Mouse (Mus musculus) kidney, postnatal 25 days (tissue): Measurements from ENCODE around the gene Slc25a43.
"Not testable (repeated sequence)": the region's sequence is repeated elsewhere in the genome, so short reads cannot be mapped to it uniquely, and the experiment has no call there.

ENCODE experiments used
- DNase-seq, 2 experiments: peaks; one replicate each; pipeline ENCODE4 v3.0.0; 2021; ENCODE audit warnings: mixed read lengths in 2 of 2

Slc25a43 gene

DNA sequence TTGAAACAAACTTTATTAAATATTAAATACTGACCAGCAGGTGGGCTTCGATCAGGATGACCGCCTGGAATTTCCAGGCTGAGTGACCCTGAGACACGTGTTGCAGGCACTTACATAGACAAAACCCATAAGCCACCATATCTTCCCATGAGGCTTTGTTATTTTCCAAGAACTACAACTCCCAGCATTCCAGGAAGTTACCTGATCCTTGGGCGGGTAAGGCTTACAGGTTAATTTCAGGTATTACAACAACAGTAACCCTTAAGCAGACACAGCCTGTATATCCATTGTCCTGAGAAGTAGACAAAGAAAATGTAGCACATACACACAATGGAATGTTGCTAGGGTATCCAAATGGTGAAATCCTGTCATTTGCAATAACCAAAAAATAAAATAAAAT is 45.9 kb downstream of the Slc25a43 start:
- DNase-seq = no peak

DNA sequence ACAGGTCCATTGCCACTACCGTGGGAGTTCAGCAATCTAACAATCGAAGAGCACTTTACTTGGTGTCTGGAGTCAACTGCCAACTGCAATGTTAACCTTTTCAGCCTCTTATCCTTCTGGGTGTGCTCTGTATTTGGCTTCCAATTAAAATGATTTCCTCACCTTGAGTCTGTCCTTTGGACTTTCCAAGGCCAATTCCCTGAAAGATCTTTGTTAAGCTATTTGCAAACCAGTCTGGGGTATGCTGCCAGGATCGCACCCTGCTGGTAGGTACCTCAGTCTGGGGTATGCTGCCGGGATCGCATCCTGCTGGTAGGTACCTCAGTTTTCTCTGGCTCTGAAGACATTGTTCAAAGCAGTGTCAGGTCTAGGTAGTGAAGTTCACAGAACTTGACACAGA is 51.1 kb downstream of the Slc25a43 start:
- peak in 1 of 2 experiments; percentile 43 for DNase-seq

DNA sequence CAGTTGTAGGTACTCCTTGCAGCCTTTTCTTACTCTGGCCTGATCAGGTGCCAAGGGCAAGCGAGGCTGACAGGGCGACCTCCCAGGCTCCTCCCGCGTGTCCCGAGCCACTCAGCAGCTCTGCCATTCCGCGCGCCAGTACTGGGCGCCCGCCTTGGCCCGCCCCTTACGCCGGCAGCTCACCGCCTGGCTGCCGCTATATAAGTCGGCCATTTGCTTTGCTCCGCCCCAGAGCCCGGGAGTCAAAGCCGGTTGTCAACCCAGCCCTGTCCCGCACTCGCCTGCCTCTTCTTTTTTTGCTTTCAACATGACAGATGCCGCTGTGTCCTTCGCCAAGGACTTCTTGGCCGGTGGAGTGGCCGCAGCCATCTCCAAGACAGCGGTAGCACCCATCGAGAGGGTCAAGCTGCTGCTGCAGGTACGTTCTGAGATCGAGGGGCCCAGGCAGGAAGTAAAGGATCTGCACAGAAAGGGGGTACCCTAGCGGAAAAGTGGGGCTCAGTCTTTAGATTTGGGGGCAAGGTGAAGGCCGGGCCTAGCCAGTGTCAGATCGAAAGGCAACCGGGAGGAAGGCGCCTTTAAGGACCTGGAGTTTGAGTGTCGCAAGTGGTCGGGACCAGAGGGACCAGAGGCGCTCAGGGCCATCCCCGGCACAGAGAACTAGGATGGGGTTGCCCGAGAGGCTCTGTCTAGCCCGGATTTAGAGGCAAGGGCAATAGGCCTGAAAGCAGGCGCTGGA is 52.1 kb downstream of the Slc25a43 start, which contains the start of gene Slc25a5:
Gene Slc25a5 (plus strand): TSS at position 228 of the 739 bp plus-strand sequence.
- peak; percentile 87 to 96 for DNase-seq

DNA sequence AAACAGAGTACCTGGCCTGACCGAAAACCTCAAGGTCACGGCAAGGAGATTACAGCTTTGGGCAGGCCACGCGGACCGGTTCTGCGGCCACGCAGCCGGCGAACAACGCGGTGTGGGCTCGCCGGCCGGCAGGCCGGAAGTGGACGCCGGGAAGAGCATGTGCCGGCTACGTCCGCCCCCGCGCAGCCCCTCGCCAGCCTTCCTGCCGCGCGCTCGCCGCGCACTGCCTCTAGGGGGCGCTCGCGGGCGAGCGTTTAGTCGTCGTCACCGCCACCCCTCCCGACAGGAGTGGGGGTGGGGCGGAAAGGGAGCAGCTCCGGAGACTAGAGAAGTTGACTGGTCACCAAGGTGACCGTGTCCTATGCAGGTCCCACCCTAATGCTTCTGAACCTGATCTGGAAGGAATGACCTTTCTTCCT is 52.7 kb downstream of the Slc25a43 start:
- DNase-seq = peak; percentile 79 to 89

DNA sequence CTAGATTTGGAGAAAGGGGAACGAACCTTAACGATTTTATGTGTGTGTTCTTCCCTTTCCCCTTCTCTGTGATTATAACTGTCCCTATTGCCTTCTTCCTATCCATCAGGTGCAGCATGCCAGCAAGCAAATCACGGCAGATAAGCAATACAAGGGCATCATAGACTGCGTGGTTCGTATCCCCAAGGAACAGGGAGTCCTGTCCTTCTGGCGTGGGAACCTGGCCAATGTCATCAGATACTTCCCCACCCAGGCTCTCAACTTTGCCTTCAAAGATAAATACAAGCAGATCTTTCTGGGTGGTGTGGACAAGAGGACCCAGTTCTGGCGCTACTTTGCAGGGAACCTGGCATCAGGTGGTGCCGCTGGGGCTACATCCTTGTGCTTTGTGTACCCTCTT is 53.3 kb downstream of the Slc25a43 start:
- DNase-seq = not testable (repeated sequence)

DNA sequence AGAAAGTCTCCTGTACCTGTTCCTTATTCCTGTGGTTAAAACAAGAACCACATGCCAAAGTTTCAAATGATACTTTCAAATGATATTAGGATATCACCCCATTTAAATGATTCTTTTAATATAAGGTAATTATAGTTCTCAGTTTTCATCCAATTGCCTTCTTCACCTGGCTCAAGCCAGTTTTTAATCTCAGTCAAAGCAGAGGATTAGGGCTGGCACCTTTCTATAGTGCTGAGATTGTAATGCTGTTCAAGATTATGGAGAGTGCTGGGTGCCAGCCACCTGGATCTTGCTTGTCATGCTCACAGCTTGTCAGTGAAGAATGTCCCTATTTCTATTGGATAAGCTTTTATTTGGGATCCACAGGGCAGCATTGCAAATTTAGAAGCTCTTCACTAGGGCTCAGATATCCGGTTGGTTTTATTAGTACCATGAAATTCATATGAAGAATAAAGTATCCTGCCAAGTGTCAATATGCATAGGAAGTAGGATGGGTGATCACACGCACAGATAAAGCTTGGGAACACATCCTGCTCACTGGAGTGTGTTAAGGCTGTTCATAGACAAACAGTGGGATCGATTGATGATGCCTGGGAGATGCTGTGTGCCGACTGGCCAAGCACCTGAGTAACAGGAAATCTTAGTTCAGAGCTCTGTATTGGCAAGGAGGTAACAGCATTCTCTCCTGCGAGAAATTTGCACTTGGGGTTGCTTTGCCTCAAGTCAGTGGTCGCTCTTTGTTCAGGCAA is 55.8 kb downstream of the Slc25a43 start:
- DNase-seq = no peak

DNA sequence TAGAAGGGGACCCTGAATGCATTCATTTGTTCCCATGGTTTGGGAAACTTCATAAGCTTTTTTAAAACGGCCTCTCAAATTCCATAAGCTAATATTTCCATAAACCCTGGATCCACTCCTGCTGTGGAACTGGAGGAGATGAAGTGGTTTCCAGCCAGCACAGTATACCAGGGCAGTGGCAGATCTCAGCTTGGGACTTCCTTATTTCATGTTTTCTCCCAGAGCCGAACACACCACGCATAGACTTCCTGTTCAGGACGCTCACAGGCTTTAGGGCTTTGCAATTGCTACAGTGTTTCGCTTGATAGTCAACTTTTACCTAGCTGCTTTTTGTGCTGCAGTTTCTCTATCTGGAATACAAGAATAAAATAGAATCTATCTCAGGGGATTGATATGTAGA is 59.7 kb downstream of the Slc25a43 start:
- no peak for DNase-seq

DNA sequence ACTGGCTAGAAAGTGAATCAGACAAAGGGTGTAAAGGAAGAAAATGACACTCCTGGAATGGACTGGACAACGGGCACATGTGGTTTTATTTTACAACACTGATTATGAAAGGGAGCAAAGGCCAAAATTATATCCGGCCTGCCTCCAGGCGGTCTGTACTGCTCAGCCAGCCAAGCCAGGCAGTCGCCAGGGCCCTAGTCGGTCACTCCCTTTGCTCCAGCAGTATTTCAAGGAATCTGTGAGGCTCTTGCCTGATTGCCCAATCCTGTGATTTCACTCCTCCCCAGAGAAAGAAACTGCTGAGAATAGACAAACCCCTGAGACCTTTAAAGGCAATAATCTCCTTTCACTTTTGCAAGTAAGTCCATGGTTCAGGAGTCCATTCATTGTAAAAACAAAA is 60.7 kb downstream of the Slc25a43 start:
- peak; percentile 54 to 88 for DNase-seq

DNA sequence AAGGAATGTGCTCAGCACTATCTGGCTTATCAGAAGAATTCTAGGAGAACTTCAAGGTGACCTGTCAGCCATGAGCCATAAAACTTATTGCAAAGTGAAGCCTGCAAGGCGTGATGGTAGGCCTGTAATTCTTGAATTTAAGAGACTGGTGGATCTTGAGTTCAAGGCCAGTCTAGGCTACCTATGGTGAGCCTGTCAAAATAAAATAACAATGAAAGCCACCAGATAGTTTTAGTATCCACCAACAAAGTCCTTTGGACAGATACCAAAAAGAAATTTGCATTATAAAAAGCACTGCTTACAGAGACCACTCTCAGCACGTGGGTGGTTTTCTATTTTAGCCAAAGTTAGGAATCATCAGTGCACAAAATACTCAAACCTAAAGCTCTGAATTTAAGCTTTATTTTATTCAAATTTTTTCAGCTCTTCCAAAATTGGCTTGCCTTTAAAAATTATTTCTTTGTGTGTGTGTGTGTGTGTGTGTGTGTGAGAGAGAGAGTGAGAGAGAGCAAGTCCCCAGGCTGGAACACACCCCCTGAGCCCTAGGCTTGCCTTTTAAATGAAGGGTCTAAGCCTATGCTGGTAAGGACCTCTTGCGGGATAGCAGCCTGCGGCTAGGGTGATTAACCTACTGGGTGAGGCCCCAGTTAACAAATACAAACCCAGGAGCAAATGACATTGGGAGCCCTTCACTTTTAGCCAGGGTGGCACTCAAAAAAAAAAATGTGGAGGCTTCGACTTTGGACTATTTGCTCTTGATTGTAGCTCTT is 62.2 kb downstream of the Slc25a43 start:
- DNase-seq = no peak

DNA sequence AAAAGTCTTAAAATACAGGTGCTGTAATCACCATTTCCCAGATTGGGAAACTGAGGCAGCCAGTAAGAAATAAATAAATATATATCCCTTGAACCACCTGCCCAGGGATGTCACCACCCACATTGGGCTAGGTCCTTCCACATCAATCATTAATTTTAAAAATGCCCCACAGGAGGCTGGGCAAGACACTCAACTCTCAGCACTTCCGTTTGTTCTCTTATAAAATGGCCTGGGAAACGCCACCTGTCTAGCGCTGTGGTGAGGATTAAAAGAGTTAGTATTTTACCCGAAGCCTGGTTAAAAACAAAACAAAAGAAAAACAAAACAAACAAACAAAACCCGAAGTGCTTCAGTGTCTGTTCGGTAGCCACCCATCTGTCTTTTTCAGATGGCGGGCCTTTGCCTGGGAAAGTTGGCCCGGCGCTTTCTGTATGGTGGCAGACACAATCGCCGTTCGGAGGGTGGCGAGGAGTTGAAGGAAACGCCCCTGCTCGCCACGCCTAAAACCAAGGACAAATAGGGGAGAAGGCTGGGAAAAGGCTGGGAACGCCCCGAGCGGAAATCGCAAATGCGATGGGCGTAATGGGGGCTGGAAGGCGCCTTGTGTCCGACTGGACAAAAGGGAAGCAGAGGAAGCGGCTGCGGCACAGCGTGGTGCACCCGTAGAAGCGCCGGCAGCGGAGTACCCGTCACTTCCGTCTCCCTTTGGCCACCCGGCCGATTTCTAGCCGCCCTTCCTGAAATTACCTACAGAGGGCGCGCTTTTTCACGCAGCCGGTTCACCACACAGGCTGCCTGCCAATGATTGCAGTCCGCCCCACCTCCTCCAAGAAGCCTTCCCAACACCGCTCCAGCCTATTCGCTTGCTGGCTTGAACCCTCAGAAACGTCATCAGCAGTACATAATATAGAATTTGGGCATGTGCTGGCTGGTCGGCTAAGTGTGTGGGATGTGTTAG is 64.2 kb downstream of the Slc25a43 start:
- DNase-seq = peak; percentile 86 to 94

DNA sequence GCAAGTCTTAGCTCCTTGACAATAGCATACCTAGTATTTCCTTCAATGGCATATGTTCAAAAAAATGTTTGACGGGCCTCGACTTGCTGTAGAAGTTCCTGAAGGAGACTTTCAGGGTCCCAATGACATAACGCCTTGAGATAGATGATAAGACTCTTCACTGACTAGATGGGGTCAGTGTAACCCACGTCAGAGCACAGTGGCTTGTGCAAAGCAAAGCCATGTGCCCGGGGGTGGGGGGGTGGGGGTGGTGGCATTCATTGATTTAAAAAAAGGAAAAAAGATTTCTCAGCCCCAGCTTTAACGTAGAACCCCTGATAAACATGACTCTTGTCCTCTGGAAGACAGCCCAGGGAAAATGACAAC is 64.8 kb downstream of the Slc25a43 start:
- DNase-seq = no peak

DNA sequence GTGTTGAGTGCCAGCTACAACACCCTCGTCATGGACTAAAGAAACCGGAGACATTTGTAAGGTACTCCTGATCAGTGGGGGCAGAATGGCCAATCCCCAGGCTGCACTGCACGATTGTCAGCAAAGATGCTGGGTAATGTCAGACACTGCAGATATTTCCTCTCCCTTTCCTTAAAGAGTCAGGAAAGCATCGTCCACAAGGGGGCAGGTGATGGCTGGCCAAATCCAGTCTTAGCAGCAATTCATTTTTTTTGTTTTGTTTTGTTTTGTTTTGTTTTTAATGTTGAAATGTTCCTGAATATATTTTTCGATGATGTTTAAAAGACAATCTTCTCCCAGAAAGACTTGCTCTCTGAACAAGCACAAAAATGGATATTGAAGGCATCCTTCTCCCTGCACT is 67.9 kb downstream of the Slc25a43 start:
- DNase-seq = peak; percentile 43 to 67

DNA sequence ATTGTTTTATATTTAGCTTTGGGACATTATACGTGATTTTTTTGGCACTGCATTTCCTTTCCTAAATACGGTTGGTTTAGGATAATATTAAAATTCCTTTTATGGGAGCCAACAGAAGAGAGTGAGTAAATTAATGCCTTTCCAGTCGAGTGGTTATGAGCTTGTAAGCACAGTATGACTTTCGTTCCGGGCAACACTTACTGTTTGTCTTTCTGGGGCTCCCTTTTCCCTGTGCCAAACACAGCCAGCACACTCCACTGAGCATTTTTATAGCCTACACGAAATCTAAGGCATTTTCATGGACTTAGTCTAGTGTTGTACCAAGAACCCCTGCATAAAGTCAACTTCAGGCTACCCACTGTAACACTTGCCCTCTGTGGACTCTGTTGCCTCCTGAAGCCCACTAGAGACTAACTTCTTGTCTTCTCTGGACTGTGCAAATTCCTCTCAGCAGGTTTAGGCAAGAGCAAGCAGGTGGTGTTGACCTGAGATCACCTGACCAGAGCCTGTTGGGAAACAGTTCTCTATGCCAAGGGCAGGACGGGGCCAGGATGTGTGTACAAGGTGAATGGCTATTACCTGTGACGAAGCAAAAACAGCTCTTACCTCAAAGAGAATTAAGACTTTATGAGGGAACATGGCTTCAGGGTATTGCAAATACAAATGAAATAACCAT is 70.8 kb downstream of the Slc25a43 start:
- peak; percentile 70 to 90 for DNase-seq

DNA sequence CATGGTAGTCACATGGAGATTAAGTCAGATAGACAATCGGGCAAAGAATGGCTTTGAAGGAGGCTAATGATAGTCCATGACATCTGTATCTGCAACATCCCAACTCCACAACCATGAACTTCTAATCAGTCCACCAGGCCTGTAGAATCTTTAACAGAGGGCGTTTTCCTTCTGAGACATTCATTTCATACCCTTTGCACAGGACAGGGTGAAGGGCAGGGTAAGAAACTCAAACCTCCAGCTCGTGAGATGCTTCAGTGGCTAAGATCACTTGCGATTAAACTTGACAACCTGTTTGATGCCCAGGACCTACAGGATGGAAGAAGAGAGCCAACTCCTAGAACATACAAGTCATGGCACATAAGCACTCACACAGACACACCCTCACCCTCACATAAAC is 71.6 kb downstream of the Slc25a43 start:
- peak in 1 of 2 experiments; percentile 55 for DNase-seq

DNA sequence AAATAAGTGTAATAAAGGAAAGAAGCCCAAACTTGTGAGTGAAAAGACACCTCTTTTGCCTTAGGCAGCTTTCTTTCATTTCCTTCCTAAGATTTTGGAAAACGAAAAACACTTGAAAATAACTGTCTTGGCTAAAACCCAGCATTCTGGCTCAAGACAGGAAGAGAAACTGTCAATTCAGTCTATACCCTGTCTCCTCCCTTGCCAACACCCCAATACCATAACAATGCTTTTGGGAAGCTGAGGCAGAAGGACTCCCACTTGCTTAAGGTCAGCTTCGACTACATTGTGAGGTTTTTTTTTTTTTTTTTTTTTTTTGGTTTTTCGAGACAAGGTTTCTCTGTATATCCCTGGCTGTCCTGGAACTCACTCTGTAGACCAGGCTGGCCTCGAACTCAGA is 72.0 kb downstream of the Slc25a43 start:
- DNase-seq = no peak

DNA sequence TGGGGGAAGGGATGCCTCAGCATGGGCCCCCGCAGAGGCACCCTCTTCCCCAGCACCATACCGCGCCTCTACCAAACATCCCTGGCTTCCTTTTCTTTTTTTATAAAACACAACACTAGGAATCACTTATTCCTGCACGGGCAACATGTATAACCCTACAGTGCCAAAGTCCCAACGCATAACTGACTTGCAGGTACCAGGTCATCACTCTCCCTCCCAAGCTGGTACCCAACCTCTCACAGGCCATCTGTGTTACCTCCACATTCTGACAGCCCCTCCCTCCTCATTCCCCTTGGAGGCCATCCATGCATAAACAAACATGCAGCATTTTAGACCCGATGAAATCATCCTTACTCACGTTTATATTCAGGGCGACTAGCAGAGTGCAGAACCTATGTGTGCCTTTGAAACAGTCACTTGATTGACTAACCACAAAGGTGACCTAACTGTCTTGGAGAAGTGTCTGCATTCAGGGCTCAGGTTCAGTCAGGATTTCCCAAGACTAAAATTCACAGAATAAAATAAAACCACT is 73.0 kb downstream of the Slc25a43 start:
- DNase-seq = peak in 1 of 2 experiments; percentile 49

DNA sequence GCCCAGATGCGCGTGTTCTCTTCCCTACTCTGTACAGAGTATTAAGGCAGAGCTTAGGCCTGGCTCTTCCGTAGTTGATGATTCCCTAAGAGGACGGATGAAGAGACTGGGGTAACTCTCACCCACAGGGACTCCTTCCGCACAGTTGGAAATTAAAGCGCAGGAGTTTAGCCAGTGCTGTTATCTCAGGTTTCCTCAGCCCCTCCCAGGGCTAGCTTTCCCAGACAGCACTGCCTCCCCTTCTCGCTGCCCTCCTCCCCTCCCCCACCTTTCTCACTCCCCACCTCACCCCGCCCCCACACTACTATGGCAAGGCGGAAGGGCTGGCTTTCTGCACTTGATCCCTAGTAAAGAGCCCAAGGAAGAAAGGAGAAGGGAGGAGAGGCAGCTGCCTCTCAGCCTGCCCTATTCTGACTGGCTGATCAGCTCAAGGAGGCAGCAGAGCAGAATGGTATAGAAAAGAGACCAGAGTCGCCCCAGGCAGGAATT is 73.5 kb downstream of the Slc25a43 start:
- peak; percentile 39 to 65 for DNase-seq

DNA sequence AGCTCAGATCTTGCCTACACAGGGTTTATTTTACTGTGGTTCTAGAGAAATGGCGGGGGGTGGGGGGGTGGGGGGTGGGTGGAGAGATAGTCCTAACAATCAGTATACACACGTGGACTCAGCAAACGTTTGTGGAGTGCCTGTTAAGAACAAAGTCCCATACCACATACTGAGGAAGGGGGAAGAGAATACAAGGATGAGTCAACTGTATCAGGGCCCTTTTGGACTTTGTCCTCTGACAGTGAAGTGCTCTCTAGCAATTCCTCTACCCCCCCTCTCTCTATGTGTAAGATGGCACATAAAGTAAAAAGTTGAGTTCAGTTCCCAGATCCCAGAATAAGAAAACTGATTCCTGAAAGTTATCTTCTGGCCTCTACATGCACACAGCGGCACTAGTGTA is 76.1 kb downstream of the Slc25a43 start:
- no peak for DNase-seq

DNA sequence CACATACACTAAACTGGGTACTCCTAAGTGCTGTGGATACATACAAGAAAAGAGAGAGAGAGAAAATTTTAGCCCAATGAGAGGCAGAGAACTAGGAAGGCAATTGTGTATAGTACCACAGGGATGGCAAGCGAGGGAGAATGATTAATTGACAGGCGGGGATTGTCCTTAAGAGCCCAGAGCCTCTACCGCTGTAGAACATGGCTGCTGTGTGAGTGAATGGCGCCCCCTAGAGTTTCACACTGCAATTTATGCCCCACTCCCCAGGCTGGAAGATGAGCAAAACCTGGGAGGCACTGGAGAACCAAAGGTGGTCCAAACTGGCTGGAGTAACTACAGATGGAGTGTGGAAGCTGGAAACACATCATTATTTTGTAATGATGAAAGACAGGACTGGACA is 76.7 kb downstream of the Slc25a43 start:
- DNase-seq = peak; percentile 65 to 80

DNA sequence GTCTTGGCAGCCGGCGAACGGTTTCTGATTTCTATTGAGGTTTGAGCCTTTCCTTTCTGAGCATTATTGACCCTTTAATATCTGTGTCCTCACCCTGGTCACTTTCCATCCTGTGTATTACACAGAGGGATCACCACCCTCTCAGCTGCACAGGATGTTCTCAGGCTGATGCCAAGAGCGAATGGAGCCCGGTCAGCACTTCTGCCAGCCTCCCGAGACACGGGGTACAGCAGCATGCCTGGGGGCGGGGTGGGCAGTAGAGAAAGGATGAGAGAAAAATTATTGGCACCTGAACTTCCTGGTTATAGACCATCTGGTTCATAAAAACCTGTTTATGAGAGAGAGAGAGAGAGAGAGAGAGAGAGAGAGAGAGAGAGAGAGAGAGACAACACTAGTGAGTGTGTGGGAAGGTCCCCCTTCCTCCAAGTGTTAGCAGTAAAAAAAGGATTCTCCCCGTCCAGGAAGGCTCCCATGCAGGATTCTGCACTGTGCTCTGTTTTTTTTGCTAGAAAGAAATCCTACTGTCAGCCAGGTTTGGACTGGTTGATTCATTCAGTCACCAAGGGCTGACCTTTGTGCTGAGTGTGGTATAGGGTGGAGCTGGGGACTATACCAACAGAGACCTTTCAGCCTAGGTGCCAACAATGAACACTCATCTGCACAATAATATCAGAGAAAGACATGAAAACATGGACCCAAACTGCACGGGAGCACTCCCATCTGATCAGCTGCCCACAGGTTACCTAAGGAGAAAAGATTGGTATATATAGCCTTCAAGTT is 80.7 kb downstream of the Slc25a43 start:
- DNase-seq = peak; percentile 27 to 87
